Mouse (Mus musculus) ES-E14 (cell line): ENCODE measurements around the gene Dgat2.

ENCODE experiments used
- CHD2 ChIP-seq: IDR thresholded peaks from 2 replicates; pipeline ENCODE4 v1.6.1; 2014; ENCODE audit warnings: mild to moderate bottlenecking, low read depth, low read length, inconsistent platforms
- HCFC1 ChIP-seq: IDR thresholded peaks from 2 replicates; pipeline ENCODE4 v1.6.1; 2012; ENCODE audit warnings: low read length, inconsistent platforms, borderline replicate concordance; ENCODE audit not compliant: insufficient read depth
- ZC3H11A ChIP-seq: IDR thresholded peaks from 2 replicates; pipeline ENCODE4 v1.6.1; 2012; ENCODE audit warnings: low read depth, mild to moderate bottlenecking, inconsistent platforms, low read length, borderline replicate concordance

DNA sequence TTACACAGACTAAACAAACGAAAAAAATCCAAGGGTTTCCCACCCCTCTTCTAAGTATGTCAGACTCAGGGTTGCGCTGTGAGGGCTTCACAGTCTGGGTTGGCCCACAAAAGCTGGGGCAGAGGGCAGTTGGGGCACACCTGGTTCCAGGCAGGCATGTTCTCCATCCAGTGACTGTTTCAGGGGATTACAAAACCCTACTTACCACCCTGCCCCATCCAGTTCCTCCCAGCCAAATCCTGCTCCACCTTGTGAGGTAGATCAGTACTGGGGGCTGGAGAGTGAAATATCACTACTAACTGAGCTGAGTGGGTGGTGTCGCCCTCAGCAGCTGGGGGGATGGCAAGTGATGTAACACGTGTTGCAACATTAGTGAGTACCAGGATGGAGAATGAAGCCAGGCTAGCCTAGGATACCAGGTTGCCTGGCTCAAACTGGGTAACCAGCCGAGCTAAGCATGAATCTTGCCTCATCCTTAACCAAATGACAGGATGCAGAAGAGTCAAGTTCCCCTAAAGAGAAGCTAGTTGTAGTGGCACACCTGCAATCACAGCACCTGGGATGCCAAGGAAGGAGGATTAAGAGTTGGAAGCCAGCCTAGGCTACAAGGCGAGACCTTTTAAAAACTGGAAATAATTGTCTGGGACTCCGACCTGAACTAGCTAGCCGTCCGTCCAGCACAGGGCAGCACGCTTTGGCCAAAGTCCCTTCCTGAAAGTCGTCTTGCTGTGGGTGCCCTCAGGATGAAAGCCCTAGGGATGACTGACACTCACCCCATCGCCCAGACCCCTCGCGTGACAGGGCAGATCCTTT is 694 bp downstream of the Dgat2 start:
- TF ChIP-seq CHD2 (no peak), ZC3H11A (no peak), HCFC1 (no peak)
